Mouse (Mus musculus) layer of hippocampus, postnatal 14 days (tissue): Measurements from ENCODE around the gene Rpl10a. TPM values are rescaled to one million over a fixed set of nuclear protein-coding genes. Genes with fewer than 3 reads are reported as not detected.
"Not testable (repeated sequence)": the region's sequence is repeated elsewhere in the genome, so short reads cannot be mapped to it uniquely, and the experiment has no call there.

Source experiments
- DNase-seq, 2 experiments: peaks; one replicate each; pipeline ENCODE4 v3.0.0; 2021 to 2022; ENCODE audit warnings: low spot score in 2 of 2, mixed read lengths in 1 of 2
- total RNA-seq, 2 experiments: library from RNA; stranded (reverse); gene quantifications; 2 replicates each; pipeline ENCODE4 v1.2.3; 2021

Gene Rpl10a
- total RNA-seq, 2 experiments from 2014 or later: 394 to 418 TPM

GRCm38 (mm10) chr17:28330232-28330546 is 1.9 kb downstream of the Rpl10a start:
- no peak for DNase-seq

- not testable (repeated sequence) for DNase-seq
Observed at GRCm38 (mm10) chr17:28330590-28330989, 2.3 kb downstream of the Rpl10a start.

- DNase-seq: no peak
Observed at GRCm38 (mm10) chr17:28331241-28332112, 3.2 kb downstream of the Rpl10a start.

- DNase-seq: no peak
Observed at GRCm38 (mm10) chr17:28332113-28332914, 4.0 kb downstream of the Rpl10a start.

- DNase-seq: no peak
Observed at GRCm38 (mm10) chr17:28332915-28333546, 4.8 kb downstream of the Rpl10a start.

GRCm38 (mm10) chr17:28335267-28335666 is 7.0 kb downstream of the Rpl10a start:
- no peak for DNase-seq

- no peak for DNase-seq
Observed at GRCm38 (mm10) chr17:28337547-28337946, 9.3 kb downstream of the Rpl10a start.

- DNase-seq: no peak
Observed at GRCm38 (mm10) chr17:28340578-28340977, 12.3 kb downstream of the Rpl10a start.

- peak; percentile 63 to 76 for DNase-seq
Observed at GRCm38 (mm10) chr17:28341091-28341490, 12.8 kb downstream of the Rpl10a start.

GRCm38 (mm10) chr17:28344050-28344607 is 15.9 kb downstream of the Rpl10a start:
- no peak for DNase-seq

GRCm38 (mm10) chr17:28344670-28345069 is 16.4 kb downstream of the Rpl10a start:
- DNase-seq: no peak

GRCm38 (mm10) chr17:28345271-28345721 is 17.0 kb downstream of the Rpl10a start:
- DNase-seq: no peak

- no peak for DNase-seq
Observed at GRCm38 (mm10) chr17:28345882-28346281, 17.6 kb downstream of the Rpl10a start.

- DNase-seq: no peak
Observed at GRCm38 (mm10) chr17:28347327-28347726, 19.1 kb downstream of the Rpl10a start.

- DNase-seq: no peak
Observed at GRCm38 (mm10) chr17:28348211-28348610, 19.9 kb downstream of the Rpl10a start.

GRCm38 (mm10) chr17:28349264-28349880 is 21.1 kb downstream of the Rpl10a start:
- DNase-seq: no peak

- no peak for DNase-seq
Observed at GRCm38 (mm10) chr17:28349901-28350465, 21.7 kb downstream of the Rpl10a start.

GRCm38 (mm10) chr17:28350466-28351352 is 22.4 kb downstream of the Rpl10a start, which contains the start of gene Tead3:
Gene Tead3 (minus strand): TSS chr17:28350817.
- peak; percentile 47 to 58 for DNase-seq

- DNase-seq: no peak
Observed at GRCm38 (mm10) chr17:28351353-28351890, 23.2 kb downstream of the Rpl10a start.
